Mouse (Mus musculus): ENCODE measurements around the gene Ndufs4.

DNA sequence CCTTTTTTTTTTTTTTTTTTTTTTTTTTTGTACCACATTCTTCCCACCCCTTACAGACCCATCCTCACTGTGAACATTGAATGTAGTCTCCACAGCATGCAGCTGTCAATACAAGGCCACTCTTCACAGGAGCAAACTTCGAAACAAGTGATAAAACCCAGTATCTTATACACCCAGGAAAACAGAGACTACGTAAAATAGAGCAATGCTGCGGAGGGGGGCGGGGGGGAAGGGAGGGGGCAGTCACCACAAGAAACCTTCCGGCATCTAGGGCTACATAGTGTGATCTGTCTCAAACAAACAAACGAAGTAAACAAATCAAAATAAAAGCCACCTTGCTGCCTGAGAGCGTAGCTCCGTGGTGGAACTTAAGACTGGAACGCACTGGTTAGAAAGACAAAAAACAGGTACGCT lies 977 bp downstream of the Ndufs4 start:
- no peak for TF ChIP-seq CTCF (IDR thresholded peaks at IDR 0.05; ENCODE audit: extremely low read depth, insufficient read depth, insufficient read length, insufficient replicate concordance)
- TF ChIP-seq POLR2A (IDR thresholded peaks at IDR 0.05; ENCODE audit: low read depth, low read length): no peak
